Mouse (Mus musculus): ENCODE data around the gene Smc1b. TPM values are rescaled to one million over a fixed set of nuclear protein-coding genes. Genes with fewer than 3 reads are reported as not detected.

The Smc1b gene
- total RNA-seq (2014; fragmentation: Nextera tagmentation): not detected in 2 replicates
- total RNA-seq (2017): not detected in 2 replicates

DNA sequence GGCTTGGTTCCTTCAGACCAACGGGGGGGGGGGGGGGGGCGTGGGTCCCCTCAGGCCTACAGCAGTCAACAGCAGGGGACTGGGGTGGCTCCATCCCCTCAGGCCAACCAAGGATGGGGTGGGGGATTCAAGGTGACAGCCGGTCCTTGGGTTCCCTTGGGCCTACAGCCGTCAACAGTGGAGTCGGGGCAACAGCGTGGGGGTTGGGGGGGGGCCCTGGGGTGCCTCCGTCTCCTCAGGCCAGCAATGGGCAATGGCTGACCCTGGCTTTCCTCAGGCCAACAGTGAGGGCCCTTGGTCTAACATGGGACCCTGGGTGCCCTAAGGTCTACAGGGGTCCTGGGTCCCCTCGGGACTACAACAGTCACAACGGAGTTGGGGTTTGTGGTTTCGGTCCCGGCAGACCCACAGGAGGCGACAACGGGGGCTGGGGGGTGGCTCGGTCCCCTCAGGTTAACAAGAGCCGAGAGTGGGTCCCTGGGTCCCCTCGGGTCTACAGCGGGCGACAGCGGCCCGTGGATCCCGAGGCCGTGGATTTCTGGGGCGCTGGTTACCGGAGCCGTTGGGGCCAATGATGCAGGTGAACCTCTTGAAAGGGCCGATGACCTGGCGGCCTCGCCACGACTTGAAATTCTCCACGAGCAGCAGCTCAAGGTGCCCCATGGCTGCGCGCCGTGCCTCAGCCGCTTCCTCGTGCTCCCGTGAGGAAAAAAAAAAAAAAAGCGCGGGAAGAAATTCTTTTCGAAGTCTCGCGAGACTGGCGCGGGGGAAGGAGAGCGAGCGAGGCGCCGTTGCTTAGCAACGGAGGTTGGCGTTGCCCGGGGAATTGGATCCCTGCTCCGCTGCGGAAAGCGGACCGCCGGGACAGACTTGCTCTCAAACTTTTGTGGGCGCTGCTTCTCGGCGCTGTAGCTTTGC is at the start of gene Smc1b, which contains the start of gene Ribc2:
Gene Smc1b, minus strand, starts transcription at position 690 of the 918 bp plus-strand sequence.
Gene Ribc2, plus strand, starts transcription at position 804 of the 918 bp plus-strand sequence.
- no peak for ATAC-seq (replicated peaks; ENCODE audit: poor library complexity, severe bottlenecking)

DNA sequence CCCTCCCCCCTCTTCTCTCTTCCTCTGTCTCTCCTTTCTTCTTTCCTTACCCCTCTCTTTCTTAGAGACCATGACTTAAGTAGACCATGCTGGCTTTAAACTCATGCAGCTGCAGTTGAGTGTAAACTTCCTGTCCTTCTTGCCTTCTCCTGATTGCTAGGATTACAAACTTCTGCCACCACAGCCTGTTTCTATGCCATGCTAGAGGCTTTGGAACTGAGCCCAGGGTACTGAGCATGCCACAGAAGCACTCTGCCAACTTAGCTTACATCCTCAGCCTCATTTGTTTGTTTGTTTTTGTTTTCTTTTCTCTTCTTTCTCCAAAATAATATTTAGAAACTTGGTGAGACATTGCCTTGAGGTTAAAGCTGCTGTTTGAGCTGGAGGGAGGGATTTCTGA is 48.6 kb upstream of the Smc1b start:
- no peak for ATAC-seq (replicated peaks; ENCODE audit: poor library complexity, severe bottlenecking)

DNA sequence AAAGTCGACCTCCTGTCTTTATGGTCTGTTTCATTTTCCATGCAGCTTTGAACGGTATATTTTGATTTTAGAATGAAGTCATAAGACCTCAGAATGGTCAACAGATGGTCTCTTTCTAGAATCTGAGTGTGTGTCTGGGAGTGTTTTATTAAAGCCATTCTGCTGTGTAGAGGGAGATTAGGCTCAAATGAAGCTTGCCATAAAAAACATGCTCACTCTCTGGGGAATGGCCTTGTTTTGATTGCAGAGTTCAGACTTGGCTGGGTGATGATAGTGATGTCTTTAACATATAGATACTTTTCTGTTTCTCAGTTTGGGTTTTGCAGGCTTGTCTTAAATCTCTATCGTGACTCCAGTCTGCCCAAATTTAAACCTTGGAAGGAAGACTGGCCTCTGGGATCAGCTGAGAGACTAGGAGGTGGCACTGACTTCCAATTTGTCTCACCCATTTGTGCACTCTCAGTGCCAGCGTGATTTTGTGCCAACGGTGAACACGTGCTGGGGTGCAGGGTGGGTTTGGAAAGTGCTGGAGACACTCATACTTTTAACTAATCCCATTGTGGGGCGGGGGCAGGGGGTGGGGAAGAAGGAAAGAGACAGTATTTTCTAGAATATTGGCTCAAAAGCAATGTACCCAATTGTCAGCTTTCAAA is 47.9 kb upstream of the Smc1b start:
- ATAC-seq (replicated peaks; ENCODE audit: poor library complexity, severe bottlenecking): no peak

DNA sequence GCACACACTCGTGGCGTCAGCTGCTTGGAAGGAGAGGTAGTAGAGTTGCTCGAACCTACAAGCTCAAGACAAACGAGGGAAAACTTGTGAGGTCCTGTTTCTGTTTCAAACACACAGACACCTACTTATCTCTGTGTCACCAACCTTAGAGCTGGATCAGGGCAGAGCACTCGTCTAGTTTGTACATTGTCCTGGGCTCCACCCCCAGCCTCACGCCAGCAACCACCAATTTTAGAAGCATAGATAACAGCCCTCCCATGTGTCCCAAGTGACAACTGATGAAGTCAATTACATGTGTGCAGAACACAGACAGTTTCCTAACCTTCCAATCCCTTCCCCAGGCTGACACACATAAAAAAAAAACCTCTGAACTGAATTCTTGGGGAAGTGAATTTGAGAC is 46.4 kb upstream of the Smc1b start:
- no peak for ATAC-seq (replicated peaks; ENCODE audit: poor library complexity, severe bottlenecking)

DNA sequence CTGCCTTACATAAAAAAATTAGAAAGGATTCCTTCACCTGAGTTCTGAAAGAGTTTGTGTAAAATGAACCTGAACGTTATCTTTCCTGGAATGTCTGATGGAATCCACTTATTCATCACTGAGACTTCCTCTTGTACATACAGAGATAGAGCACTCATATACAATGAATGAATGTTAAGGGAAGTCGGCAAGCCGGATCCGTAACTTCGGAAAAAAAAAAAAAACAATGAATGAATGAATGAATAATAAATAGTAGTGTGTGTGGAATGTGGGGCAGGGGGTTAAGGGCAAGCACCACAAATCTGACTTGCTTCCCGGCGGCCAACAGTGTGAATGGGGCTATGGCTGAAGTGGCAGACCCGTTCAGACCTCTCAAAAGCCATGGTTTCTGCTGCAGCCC is 45.8 kb upstream of the Smc1b start:
- ATAC-seq (replicated peaks; ENCODE audit: poor library complexity, severe bottlenecking): peak; percentile 63

DNA sequence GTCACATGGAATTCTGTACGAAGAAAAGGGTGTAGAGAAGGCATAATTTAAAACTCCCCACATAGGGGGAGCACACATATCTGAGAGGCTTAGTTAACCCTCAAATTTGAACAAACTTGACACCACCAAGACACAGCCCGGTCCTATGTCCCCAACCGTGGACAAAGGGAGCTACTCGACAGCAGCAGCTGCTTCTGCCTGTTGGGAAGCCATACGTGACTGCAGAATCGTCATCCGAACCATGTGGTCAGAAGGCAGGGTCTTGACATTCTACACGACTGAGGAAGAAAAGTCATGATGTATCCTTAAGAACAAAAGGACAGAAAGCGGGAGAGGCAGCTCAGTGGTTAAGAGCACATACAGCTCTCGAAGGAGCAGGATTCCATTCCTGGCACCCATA is 42.3 kb upstream of the Smc1b start:
- ATAC-seq (replicated peaks; ENCODE audit: poor library complexity, severe bottlenecking): no peak

DNA sequence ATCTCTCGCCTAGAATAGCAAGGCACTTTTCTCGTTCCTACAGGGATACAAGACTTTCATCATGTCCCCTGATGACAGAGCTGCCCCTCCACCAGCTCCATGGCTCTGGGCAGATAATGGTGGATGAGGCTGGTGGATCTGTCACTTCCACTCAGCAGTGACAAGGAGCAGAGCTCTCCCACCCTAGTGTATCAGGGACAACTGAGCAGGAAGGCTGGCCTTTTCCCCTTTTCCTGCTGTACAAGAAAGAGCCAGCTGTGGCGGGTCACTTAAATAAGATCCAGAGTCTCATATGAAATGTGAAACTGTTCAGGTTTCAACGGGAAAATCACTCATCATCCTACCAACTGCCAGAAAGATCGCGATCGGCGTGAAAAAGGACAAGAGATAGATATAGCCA is 41.7 kb upstream of the Smc1b start:
- ATAC-seq (replicated peaks; ENCODE audit: poor library complexity, severe bottlenecking): no peak

DNA sequence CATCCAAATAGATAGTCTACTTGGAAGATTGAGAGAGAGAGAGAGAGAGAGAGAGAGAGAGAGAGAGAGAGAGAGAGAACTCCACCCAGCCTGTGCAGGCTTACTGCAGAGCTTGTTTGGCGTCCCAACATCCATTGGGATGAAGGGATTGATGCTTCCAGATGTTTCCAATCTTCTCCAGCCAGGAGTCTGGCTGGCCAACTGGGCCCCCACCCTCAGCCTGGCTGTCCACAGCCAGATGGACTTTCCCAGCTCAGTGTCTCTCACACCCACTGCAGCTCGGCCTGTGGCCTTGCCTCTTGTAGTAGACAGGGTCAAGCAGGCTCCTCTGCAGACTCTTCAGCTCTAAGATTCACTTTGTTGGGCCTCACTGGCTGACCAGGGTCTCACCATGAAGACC is 40.3 kb upstream of the Smc1b start:
- no peak for ATAC-seq (replicated peaks; ENCODE audit: poor library complexity, severe bottlenecking)

DNA sequence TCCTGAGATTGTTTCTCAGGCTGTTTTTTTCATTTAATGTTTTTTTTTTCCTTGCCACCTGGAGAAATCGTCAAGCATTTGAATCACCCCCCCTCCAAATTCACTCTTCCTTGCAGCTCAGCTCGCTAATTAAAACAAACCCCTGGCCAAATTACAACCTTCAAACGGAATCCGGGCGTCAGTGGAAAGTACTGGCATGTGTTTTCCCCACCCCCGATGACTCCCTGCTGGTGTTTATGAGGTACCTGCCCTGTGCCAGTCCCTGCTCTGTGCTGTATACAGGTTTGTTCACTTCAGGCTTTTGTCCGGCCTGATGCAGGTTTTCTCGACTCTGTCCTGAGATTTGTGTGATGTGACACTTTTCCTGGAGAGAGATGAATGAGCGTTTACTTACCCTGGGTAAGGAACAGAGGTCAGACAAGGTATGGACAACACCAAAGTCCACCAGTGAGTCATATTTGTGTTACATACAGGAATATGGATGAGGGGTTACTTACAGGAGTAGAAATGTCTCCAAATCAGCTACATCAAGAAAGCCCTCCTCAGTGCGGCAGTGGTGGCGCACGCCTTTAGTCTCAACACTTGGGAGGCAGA is 35.4 kb upstream of the Smc1b start:
- ATAC-seq (replicated peaks; ENCODE audit: poor library complexity, severe bottlenecking): no peak

DNA sequence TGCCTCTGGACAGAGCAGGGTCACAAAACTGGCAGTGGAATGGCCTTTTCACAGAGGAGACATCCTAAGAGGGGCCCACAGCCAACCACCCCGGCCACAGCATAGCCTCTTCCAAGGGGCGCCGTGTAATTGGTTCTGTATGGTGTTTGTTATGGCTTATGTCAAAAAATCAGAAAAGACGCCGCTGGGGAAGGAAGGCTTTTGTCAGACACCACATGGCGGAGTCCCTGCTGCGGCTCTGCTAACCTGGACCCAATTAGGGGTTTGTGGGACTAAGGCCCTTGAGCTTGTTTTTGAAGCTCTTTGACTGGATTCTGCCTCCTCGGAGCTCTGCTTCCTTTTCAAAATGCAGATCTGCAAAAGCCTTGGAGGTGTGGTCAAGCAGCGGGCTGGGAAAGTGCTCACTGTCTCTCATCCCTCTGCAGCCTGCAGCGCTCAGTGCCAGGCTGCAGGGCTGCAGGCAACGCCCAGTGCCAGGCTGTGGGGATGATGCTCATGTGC is 34.7 kb upstream of the Smc1b start:
- no peak for ATAC-seq (replicated peaks; ENCODE audit: poor library complexity, severe bottlenecking)

DNA sequence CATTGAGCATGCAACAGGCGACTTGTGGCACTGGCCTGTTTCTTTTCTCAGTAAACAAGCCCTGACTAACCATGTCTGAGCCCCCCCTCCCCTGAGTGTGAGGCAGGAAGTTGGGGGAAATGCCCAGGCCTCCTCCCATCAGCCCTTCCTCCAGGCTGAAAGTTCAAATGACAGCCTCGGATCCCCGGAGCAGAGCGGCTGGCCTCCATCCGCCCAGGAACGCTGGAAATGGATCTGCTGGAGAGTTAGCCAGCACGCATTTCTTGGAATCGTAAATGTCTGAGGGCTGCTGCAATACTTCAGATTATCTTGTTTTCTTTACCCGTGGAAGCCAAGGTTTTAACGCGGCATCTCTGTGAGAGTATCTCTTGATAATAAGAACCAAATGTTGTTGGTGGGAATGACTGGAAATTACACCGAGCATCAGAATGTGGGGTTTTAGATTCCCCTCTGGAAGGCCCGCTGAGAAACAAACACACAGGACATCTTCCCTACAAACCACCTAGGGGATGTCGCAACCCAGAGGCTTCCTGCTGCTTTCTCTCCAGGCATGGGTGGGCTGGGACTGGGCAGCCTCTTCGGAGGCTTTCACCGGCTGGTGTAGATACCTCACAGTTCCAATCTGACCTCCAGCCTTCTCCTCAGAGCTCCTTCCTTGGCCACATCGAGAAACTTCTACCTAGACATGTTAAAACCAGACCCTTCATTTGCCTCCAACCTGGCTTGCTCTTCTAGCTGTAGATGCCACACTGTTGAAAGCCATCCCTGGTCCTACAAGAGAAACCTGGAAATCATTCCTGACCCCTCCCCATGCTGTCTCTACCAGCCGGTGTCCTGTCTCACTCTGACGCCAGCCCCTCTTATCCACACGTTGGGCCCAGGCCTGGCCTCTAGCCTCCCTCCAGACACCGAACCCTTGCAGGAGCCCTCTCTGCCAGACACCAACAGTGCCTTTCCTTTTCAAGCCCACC is 31.2 kb upstream of the Smc1b start:
- ATAC-seq (replicated peaks; ENCODE audit: poor library complexity, severe bottlenecking): no peak

DNA sequence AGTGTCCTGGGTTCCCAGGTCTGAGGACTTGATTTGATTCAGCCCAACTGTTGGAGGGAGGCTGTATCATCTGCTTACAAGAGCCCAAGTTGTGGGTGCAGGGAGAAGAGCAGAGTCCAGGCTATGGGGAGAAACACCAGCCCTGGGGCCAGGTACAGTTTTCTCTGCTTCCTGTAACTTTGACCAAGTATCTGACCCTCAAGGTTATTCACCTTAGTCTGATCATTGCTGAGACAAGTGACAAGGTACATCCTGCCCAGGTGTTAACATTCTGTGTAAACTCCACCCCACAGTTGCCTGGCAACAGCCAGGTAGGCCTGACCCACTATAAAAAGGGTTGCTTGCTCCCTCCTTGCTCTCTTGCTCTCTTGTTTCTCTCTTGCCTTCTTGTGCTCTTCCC is 29.7 kb upstream of the Smc1b start:
- no peak for ATAC-seq (replicated peaks; ENCODE audit: poor library complexity, severe bottlenecking)

DNA sequence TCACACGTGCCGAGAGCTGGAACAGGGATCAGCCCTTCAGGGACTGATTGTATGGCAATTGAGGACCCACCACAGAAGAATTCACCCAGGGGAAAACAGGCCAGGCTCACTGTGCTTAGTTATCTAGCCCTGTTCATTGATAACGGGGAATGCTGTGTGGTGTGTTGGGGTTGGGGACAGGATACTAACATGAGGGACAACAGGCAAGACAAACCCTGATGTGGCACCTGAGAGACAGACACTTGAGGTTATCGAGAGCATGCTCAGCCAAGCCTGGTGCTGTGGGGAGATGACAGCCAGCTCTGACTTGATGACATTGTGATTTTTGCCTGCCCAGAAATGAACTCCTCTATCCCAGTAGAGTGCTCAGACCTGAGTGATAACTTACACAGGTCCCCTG is 24.4 kb upstream of the Smc1b start:
- ATAC-seq (replicated peaks; ENCODE audit: poor library complexity, severe bottlenecking): no peak

DNA sequence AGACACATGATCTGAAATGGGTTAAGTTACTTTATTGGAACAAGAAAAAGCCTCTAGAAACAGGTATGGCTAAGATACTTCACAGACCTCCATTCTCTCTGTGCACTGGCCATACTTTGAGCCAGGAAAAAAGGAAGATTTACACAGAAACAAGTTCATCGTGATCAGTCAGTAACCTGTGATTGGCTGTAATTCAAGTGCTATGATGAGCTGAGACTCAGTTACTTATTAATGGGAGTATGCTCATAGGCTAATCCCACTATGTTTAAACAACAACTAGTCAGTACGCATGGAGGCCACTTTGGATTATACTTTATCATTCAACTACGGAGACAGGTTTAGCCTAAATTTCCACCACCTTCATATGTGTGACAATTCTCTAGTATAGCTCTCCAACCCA is 22.3 kb upstream of the Smc1b start:
- no peak for ATAC-seq (replicated peaks; ENCODE audit: poor library complexity, severe bottlenecking)

DNA sequence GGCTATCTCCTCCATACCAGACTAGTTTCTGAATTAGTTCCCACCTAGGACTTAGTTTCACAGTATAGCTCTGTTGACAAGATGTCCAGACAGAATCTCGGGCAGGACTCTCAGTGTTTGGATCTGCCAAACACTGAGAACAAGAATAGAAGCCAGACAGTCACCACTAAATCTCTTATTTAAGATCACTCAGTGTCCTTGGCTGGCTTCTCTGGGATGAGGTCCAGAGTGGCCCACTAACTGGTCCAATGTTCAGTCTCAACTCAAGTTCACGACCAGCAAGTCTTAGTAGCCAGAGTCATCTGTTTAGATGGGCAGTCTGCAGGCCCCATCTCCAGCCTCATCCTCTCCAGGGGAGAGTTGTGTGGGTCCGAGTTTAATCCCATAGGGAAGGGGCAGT is 20.8 kb upstream of the Smc1b start:
- ATAC-seq (replicated peaks; ENCODE audit: poor library complexity, severe bottlenecking): no peak

DNA sequence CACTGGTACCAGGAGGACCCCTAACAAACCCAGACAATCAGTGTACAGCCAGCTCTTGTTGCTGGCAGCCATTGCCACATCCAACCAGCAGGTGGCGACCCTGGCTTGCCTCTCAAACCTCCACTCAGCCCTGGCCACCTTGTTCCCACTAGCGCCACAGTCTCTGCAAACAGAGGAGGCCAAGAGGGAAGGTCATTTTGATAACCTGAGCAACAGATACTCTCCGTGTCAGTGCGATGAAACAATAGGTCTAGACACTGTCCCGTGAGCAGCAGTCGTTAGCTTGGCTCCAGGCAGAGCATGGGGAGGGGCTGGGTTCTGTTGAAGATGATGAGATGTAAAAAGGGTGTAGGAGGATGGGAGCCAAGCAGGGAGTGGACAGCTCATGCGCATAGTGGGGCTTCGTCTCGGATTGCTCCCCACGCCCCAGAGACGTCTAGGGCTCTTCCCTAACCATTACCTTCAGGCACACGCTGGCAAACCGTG is 19.7 kb upstream of the Smc1b start:
- ATAC-seq (replicated peaks; ENCODE audit: poor library complexity, severe bottlenecking): peak; percentile 63

DNA sequence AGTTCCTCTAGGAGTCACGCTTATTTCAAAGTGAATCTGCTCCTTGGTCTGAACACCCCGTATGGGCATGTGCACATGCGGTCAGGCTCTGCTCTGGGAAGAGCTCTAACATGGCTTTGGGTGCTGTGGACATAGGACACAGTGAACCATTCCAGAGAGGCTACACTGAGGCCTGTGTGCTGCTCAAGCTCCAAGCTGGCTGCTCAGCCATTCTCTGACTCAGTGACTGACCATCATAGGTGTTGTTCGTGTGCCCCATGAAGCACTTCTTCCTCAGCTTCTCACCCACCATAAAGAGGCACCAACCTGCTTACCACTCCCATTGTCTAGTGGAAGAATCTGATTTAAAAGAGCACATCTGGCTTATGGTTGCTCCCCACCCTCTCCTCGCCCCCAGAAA is 12.5 kb upstream of the Smc1b start:
- ATAC-seq (replicated peaks; ENCODE audit: poor library complexity, severe bottlenecking): no peak

DNA sequence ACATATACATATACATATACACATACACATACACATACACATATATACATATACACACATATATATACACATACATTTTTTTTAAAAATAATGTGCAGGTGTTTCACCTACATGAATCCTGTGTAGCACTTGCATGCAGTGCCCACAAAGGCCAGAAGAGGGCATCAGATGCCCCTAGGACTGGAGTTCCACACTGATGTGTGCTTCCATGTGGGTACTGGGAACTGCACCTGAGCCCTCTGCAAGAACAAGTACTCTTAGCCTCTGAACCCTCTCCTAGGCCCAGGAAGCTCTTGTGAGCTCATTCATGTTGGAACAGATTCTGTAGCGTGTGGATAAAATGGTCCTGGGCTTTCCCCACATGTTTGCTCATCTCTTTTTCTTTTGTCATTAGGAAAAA is 12.0 kb upstream of the Smc1b start:
- no peak for ATAC-seq (replicated peaks; ENCODE audit: poor library complexity, severe bottlenecking)

DNA sequence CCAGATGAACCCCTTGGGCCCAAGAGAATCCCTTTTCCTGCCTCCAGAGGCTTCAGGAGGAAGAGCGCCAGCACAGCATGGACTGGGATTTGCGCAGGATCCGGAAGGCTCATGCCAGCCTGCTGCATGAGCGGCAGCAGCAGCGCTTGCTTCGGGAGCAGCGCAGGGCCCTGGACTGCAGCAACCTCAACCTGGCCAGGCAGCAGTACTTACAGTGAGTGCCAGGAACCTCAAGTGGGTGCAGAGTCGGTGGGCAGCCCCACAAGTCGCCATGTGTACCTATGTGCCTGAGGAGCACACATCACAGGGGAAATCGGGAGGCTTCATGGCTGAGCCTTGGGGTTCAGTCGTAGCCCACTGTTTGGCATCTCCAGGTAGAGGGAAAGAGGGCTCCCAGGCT is 11.4 kb upstream of the Smc1b start:
- no peak for ATAC-seq (replicated peaks; ENCODE audit: poor library complexity, severe bottlenecking)

DNA sequence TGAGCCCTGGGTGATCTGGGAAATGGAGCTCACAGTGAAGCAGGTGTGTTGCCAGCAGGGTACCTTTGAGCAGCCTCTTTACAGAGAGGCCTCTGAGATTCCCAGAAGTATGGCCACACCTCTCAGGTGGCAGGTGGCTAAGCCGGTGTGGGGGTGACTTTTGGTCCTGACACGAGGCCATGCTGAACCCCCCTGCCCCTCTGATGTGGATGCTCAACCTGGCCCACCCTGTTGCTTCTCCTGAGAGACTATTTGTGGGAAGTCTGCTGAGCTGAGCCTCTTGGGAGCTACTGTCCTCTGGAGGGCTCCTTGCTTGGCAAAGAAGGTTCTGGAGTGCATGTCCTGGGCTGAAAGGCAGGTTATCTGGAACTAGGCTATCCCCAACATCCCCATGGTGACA is 10.7 kb upstream of the Smc1b start:
- no peak for ATAC-seq (replicated peaks; ENCODE audit: poor library complexity, severe bottlenecking)

Data from granulocyte monocyte progenitor cell, adult 5-6 weeks (primary cell).